Comparison of ENCODE assay signal across 8 mouse cellular contexts in the genomic region with DNA sequence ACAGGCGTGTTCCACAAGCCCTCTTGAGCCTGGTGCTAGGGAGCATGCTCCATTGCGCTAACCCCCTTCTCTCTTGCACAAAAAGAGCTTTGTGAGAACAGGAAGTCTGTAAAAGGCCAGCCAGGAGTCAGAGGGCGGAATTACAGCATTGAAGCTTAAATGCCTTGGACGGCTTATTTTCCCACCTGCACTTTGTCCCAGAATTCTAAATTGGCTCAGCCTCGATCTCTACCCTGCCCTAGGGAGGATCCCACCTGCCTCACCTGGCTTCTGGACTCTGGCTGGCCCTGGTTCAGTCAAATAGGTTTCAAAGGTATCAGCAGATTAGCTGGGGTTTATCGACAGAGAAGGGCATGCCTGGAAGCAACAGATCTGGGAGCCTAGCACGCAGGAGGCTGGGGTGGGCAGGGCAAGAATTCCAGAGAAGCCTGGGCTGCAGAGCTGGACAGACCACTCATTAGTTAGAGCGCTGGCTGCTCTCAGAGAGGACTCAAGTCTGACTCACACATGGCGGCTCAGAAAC. TPM values are rescaled to one million over a fixed set of nuclear protein-coding genes. Genes with fewer than 3 reads are reported as not detected.
DNase-seq lines count a peak whose midpoint lies in the region; ATAC-seq and TF ChIP-seq lines count a peak whose summit lies in the region.

No protein-coding gene starts in this region.

- H3K27me3 ChIP-seq in heart, adult 2 months (ENCODE audit: control insufficient read depth, insufficient read depth, low read length): no peaks in the 10 kb centered on the region
- H3K27me3 ChIP-seq in hindbrain, embryonic 13.5 days: no peaks in the 10 kb centered on the region
- H3K27me3 ChIP-seq in lung, embryonic 15.5 days: no peaks in the 10 kb centered on the region

- peak overlapping the region; percentile 85 for H3K27ac ChIP-seq in heart, adult 2 months
- H3K27ac ChIP-seq in bone marrow, adult 2 months (ENCODE audit: control insufficient read depth, insufficient read depth, low read depth, low read length, poor library complexity): peak overlapping the region; percentile 58
- H3K27ac ChIP-seq in hindbrain, embryonic 13.5 days: 0 out of 2 replicates have a peak overlapping the region, but pooled peaks have one; percentile 23
- peak overlapping the region; percentile 93 for H3K27ac ChIP-seq in lung, embryonic 15.5 days

- no peak overlapping the region for H3K9ac ChIP-seq in heart, adult 2 months (ENCODE audit: low read depth, low read length)
- H3K9ac ChIP-seq in hindbrain, embryonic 13.5 days: no peak overlapping the region
- H3K9ac ChIP-seq in lung, embryonic 15.5 days: peak overlapping the region; percentile 12; the same call in 1 of the 2 replicates

- DNase-seq in heart, adult 2 months: peak in 1 of 2 experiments; percentile 60
- no peak for DNase-seq in heart, postnatal 25 days (ENCODE audit: low spot score)
- no peak for DNase-seq in spleen, adult 18-20 months
- no peak for DNase-seq in left cerebral cortex, adult 8-10 months (ENCODE audit: low spot score in 2 of 2)

- no peak overlapping the region for H3K4me2 ChIP-seq in hindbrain, embryonic 13.5 days
- H3K4me2 ChIP-seq in lung, embryonic 15.5 days: peak overlapping the region; percentile 33; the same call in 1 of the 2 replicates

- H3K79me2 ChIP-seq in heart, adult 2 months (replicated peaks; ENCODE audit: control insufficient read depth, insufficient read depth, low read length): no peaks in the 10 kb centered on the region

- H3K36me3 ChIP-seq in heart, adult 2 months (ENCODE audit: control insufficient read depth, insufficient read depth, low read length): no peaks in the 10 kb centered on the region
- no peaks in the 10 kb centered on the region for H3K36me3 ChIP-seq in hindbrain, embryonic 13.5 days
- H3K36me3 ChIP-seq in lung, embryonic 15.5 days: no peaks in the 10 kb centered on the region

- no peak for ATAC-seq in hindbrain, embryonic 13.5 days (ENCODE audit: low FRiP score)
- ATAC-seq in lung, embryonic 15.5 days (ENCODE audit: borderline replicate concordance, extremely low read depth, low FRiP score, low TSS enrichment): 0 out of 2 replicates have a peak, but pooled peaks have one; percentile 10
- no peak for ATAC-seq in activated CD4-positive, CD25-positive, alpha-beta regulatory T cell, adult 4 months

- TF ChIP-seq POLR2A in heart, adult 2 months (IDR thresholded peaks at IDR 0.05; ENCODE audit: insufficient read depth, low read depth, low read length): no peak
- no peak for TF ChIP-seq POLR2A in bone marrow, adult 2 months (IDR thresholded peaks at IDR 0.05; ENCODE audit: borderline replicate concordance, control insufficient read depth, low read depth, low read length)

- no peaks in the 10 kb centered on the region for H3K9me3 ChIP-seq in hindbrain, embryonic 13.5 days
- no peaks in the 10 kb centered on the region for H3K9me3 ChIP-seq in lung, embryonic 15.5 days

- intact Hi-C loops in heart, adult 2 months (cut with DNase I): no loop called here
- intact Hi-C loops in heart, postnatal 25 days (cut with DNase I): no loop called here

- H3K4me3 ChIP-seq in heart, adult 2 months: no peak overlapping the region
- H3K4me3 ChIP-seq in bone marrow, adult 2 months (replicated peaks; ENCODE audit: control insufficient read depth, low read depth, low read length): peak overlapping the region; percentile 22
- H3K4me3 ChIP-seq in hindbrain, embryonic 13.5 days: no peak overlapping the region
- H3K4me3 ChIP-seq in lung, embryonic 15.5 days: no peak overlapping the region

- no peak for TF ChIP-seq EP300 in heart, adult 2 months (IDR thresholded peaks at IDR 0.05; ENCODE audit: insufficient read depth, low read depth, low read length)

- no peak for TF ChIP-seq CTCF in heart, adult 2 months (IDR thresholded peaks at IDR 0.05)
- TF ChIP-seq CTCF in bone marrow, adult 2 months (IDR thresholded peaks at IDR 0.05; ENCODE audit: control insufficient read depth, insufficient read depth, low read length): no peak

- peaks cover 15% of the 10 kb centered on the region for H3K4me1 ChIP-seq in heart, adult 2 months (ENCODE audit: control insufficient read depth, insufficient read depth, low read length)
- H3K4me1 ChIP-seq in bone marrow, adult 2 months (ENCODE audit: control insufficient read depth, insufficient read depth, low read length): peaks cover 3% of the 10 kb centered on the region
- H3K4me1 ChIP-seq in hindbrain, embryonic 13.5 days (replicated peaks): no peaks in the 10 kb centered on the region
- peaks cover 40% of the 10 kb centered on the region for H3K4me1 ChIP-seq in lung, embryonic 15.5 days

- WGBS in heart, adult 2 months: 24% methylated on average over 9 of the region's 9 CpGs
- WGBS in bone marrow, adult 2 months: 51% methylated on average over 9 of the region's 9 CpGs
- 70% methylated on average over 9 of the region's 9 CpGs for WGBS in hindbrain, embryonic 13.5 days
- WGBS in lung, embryonic 15.5 days: 37% methylated on average over 9 of the region's 9 CpGs

RNA-seq across cellular contexts. Expression of gene Gzmm, which starts 7.4 kb away (rescaled TPM):
- 1 to 10 TPM; 6.4 to 6.5 TPM for total RNA-seq in heart, adult 2 months (2021)
- polyA plus RNA-seq in heart, adult 2 months (2012; rRNA removed): 7.4 and 9.2 TPM in 2 replicates
- 1 to 10 TPM; 6.0 to 7.2 TPM for total RNA-seq in heart, postnatal 25 days (2021)
- polyA plus RNA-seq in bone marrow, adult 2 months (2011; ENCODE audit: insufficient read depth, insufficient read length, low replicate concordance, missing spikeins): not detected in 2 replicates
- polyA plus RNA-seq in hindbrain, embryonic 13.5 days (2015; fragmentation: Nextera tagmentation; extraction: Ambion mirVana): 1.1 and 1.4 TPM in 2 replicates
- 0.86 and 0.89 TPM in 2 replicates for polyA plus RNA-seq in lung, embryonic 15.5 days (2015; fragmentation: Nextera tagmentation; extraction: Ambion mirVana)
- under 1 TPM; 0.52 to 0.62 TPM for polyA plus RNA-seq in activated CD4-positive, CD25-positive, alpha-beta regulatory T cell, adult 4 months (2017; shearing (Covaris generic))
- total RNA-seq in left cerebral cortex, adult 8-10 months (2022): 1 to 10 TPM; 2.2 to 3.6 (median 3.2) TPM

RNA-seq across cellular contexts. Expression of gene Bsg, which starts 8.1 kb away (rescaled TPM):
- 1,000 to 10,000 TPM; 1,364 to 1,491 TPM for total RNA-seq in heart, adult 2 months (2021)
- 1,570 and 1,684 TPM in 2 replicates for polyA plus RNA-seq in heart, adult 2 months (2012; rRNA removed)
- 1,000 to 10,000 TPM; 1,236 to 1,242 TPM for total RNA-seq in heart, postnatal 25 days (2021)
- polyA plus RNA-seq in bone marrow, adult 2 months (2011; ENCODE audit: insufficient read depth, insufficient read length, low replicate concordance, missing spikeins): 465 and 588 TPM in 2 replicates
- 690 and 717 TPM in 2 replicates for polyA plus RNA-seq in hindbrain, embryonic 13.5 days (2015; fragmentation: Nextera tagmentation; extraction: Ambion mirVana)
- 1,102 and 1,152 TPM in 2 replicates for polyA plus RNA-seq in lung, embryonic 15.5 days (2015; fragmentation: Nextera tagmentation; extraction: Ambion mirVana)
- 100 to 1,000 TPM; 135 to 157 TPM for polyA plus RNA-seq in activated CD4-positive, CD25-positive, alpha-beta regulatory T cell, adult 4 months (2017; shearing (Covaris generic))
- total RNA-seq in left cerebral cortex, adult 8-10 months (2022): 100 to 1,000 TPM; 545 to 609 (median 570) TPM

RNA-seq across cellular contexts. Expression of gene Cdc34, which starts 14.2 kb away (rescaled TPM):
- 100 to 1,000 TPM; 196 to 216 TPM for total RNA-seq in heart, adult 2 months (2021)
- polyA plus RNA-seq in heart, adult 2 months (2012; rRNA removed): 352 and 397 TPM in 2 replicates
- 100 to 1,000 TPM; 183 to 190 TPM for total RNA-seq in heart, postnatal 25 days (2021)
- 82.1 and 98.6 TPM in 2 replicates for polyA plus RNA-seq in bone marrow, adult 2 months (2011; ENCODE audit: insufficient read depth, insufficient read length, low replicate concordance, missing spikeins)
- 92.7 and 100 TPM in 2 replicates for polyA plus RNA-seq in hindbrain, embryonic 13.5 days (2015; fragmentation: Nextera tagmentation; extraction: Ambion mirVana)
- 79.5 and 82.0 TPM in 2 replicates for polyA plus RNA-seq in lung, embryonic 15.5 days (2015; fragmentation: Nextera tagmentation; extraction: Ambion mirVana)
- polyA plus RNA-seq in activated CD4-positive, CD25-positive, alpha-beta regulatory T cell, adult 4 months (2017; shearing (Covaris generic)): 10 to 100 TPM; 17.4 to 27.5 TPM
- 10 to 100 TPM; 65.7 to 72.5 (median 70.4) TPM for total RNA-seq in left cerebral cortex, adult 8-10 months (2022)

RNA-seq across cellular contexts. Expression of gene Hcn2, which starts 20.2 kb away (rescaled TPM):
- 10 to 100 TPM; 17.0 to 17.5 TPM for total RNA-seq in heart, adult 2 months (2021)
- 23.8 and 33.5 TPM in 2 replicates for polyA plus RNA-seq in heart, adult 2 months (2012; rRNA removed)
- total RNA-seq in heart, postnatal 25 days (2021): 10 to 100 TPM; 26.0 to 28.5 TPM
- 0.31 TPM in 1 of 2 replicates, not detected in the other for polyA plus RNA-seq in bone marrow, adult 2 months (2011; ENCODE audit: insufficient read depth, insufficient read length, low replicate concordance, missing spikeins)
- polyA plus RNA-seq in hindbrain, embryonic 13.5 days (2015; fragmentation: Nextera tagmentation; extraction: Ambion mirVana): 0.43 and 0.64 TPM in 2 replicates
- 0.05 and 0.10 TPM in 2 replicates for polyA plus RNA-seq in lung, embryonic 15.5 days (2015; fragmentation: Nextera tagmentation; extraction: Ambion mirVana)
- polyA plus RNA-seq in activated CD4-positive, CD25-positive, alpha-beta regulatory T cell, adult 4 months (2017; shearing (Covaris generic)): not detected
- 100 to 1,000 TPM; 162 to 182 (median 166) TPM for total RNA-seq in left cerebral cortex, adult 8-10 months (2022)

RNA-seq across cellular contexts. Expression of gene Tpgs1, which starts 27.0 kb away (rescaled TPM):
- 10 to 100 TPM; 16.5 to 18.8 TPM for total RNA-seq in heart, adult 2 months (2021)
- 18.0 and 28.1 TPM in 2 replicates for polyA plus RNA-seq in heart, adult 2 months (2012; rRNA removed)
- total RNA-seq in heart, postnatal 25 days (2021): 10 to 100 TPM; 18.3 to 19.4 TPM
- polyA plus RNA-seq in bone marrow, adult 2 months (2011; ENCODE audit: insufficient read depth, insufficient read length, low replicate concordance, missing spikeins): 4.9 and 12.2 TPM in 2 replicates
- polyA plus RNA-seq in hindbrain, embryonic 13.5 days (2015; fragmentation: Nextera tagmentation; extraction: Ambion mirVana): 86.5 and 93.4 TPM in 2 replicates
- 61.7 and 65.9 TPM in 2 replicates for polyA plus RNA-seq in lung, embryonic 15.5 days (2015; fragmentation: Nextera tagmentation; extraction: Ambion mirVana)
- polyA plus RNA-seq in activated CD4-positive, CD25-positive, alpha-beta regulatory T cell, adult 4 months (2017; shearing (Covaris generic)): 10 to 100 TPM; 22.5 to 32.9 TPM
- total RNA-seq in left cerebral cortex, adult 8-10 months (2022): 10 to 100 TPM; 65.1 to 74.5 (median 69.8) TPM

Comparison
In these comparisons a context has a peak if more than half of its experiments do, and no peak if none do; other contexts are left out.
1. H3K27ac ChIP-seq: peak in every context shown above with its lines; median percentile 93 in lung, embryonic 15.5 days; 85 in heart, adult 2 months; 58 in bone marrow, adult 2 months; 23 in hindbrain, embryonic 13.5 days.